In genomic region chr5:119273615-119274014, GRCm38 (mm10) we compare ENCODE assay signal across 25 mouse cellular contexts.
"Had no signal": no experiment of that assay in that cellular context is flagged by ENCODE, and none has a peak within 500 bp of the region (broad histone marks: within the 10 kb centered on the region; RNA-seq: fewer than 3 reads in every experiment).

No protein-coding gene starts in this region.

- H3K4me3 ChIP-seq: gastrocnemius, adult 2 months; heart, embryonic 10.5 days; heart, embryonic 12.5 days; hindbrain, embryonic 10.5 days; hindbrain, embryonic 12.5 days; intestine, embryonic 15.5 days; layer of hippocampus, adult 2 months; left cerebral cortex, adult 2 months; limb, embryonic 10.5 days; limb, embryonic 12.5 days had no signal

- H3K4me2 ChIP-seq: heart, embryonic 12.5 days; hindbrain, embryonic 12.5 days; hindbrain, embryonic 14.5 days; intestine, embryonic 15.5 days; limb, embryonic 12.5 days had no signal

- H3K4me1 ChIP-seq: heart, embryonic 10.5 days; heart, embryonic 12.5 days; hindbrain, embryonic 10.5 days; hindbrain, embryonic 12.5 days; intestine, embryonic 15.5 days had no signal

- H3K9ac ChIP-seq: heart, embryonic 12.5 days; hindbrain, embryonic 12.5 days; hindbrain, embryonic 14.5 days; intestine, embryonic 15.5 days; limb, embryonic 12.5 days had no signal

- H3K27me3 ChIP-seq: heart, embryonic 12.5 days; hindbrain, embryonic 12.5 days; intestine, embryonic 15.5 days had no signal

- H3K36me3 ChIP-seq: heart, embryonic 10.5 days; heart, embryonic 12.5 days; hindbrain, embryonic 10.5 days; hindbrain, embryonic 12.5 days; intestine, embryonic 15.5 days; limb, embryonic 10.5 days; limb, embryonic 12.5 days had no signal

- DNase-seq: gastrocnemius, adult 2 months; gastrocnemius, postnatal 10 days; gastrocnemius, postnatal 25 days; heart, adult 18-20 months; heart, postnatal 10 days; heart, postnatal 4 days; kidney, adult 18-20 months; kidney, adult 8-10 months; kidney, postnatal 10 days; kidney, postnatal 25 days; kidney, postnatal 4 days; liver had no signal

- ATAC-seq: hindbrain, embryonic 16.5 days; inflammation-experienced regulatory T-cells, adult 6 months; intestine, embryonic 15.5 days; intestine, postnatal 0 days had no signal

- H3K9me3 ChIP-seq: heart, embryonic 10.5 days; heart, embryonic 12.5 days; hindbrain, embryonic 10.5 days; hindbrain, embryonic 12.5 days; intestine, embryonic 15.5 days; limb, embryonic 10.5 days; limb, embryonic 12.5 days had no signal

- H3K27ac ChIP-seq: gastrocnemius, adult 2 months; heart, embryonic 10.5 days; hindbrain, embryonic 10.5 days; hindbrain, embryonic 12.5 days; hindbrain, embryonic 14.5 days; intestine, embryonic 15.5 days; layer of hippocampus, adult 2 months; left cerebral cortex, adult 2 months; limb, embryonic 10.5 days; limb, embryonic 12.5 days had no signal
